Mouse (Mus musculus): Measurements from ENCODE around the gene Tnfrsf13b.
A peak's percentile ranks its signal among the peaks of the same experiment; 100 is the strongest.

Gene Tnfrsf13b

DNA sequence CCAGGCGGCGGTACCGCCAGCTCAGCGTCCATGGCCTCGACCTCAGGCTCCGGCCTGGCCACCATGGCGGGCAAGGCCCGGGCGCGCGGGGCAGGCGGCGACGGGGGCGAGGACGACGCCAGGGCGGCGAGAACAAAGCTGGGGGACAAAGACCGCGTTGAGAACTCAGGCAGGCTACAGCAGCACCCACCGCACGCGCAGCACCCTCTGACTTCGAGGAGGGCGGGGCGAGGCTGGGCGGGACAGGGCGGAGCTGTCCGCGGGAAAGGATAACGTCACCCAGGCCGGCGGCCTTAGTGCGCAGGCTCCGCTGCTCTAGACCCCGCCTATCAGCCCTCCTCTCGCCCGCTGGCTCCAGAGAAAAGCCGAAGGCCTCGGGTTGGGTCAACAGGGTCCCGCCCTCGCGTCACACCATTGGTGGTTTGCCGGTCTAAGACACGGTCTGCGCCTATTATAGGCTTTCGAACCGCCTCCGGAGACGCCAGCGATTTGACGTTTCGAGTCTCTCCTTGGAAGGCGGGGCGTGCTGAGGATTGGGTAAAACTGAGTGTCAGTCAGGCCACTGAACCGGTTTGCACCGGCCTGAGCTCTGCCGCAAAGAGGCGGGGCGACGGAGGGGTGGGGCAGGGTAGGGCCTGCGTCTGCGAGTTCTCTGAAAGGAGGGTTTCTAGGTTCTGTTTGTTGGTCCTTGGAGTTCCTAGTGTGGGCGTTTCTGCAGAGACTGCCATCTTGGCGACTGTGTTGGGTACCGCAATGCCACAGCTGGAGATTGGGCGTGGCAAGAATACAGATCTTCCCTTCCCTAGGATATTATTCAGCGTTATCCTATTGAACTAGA is 48.5 kb downstream of the Tnfrsf13b start, which contains the start of gene Usp22:
TSS of gene Usp22 (minus strand) at position 235 of the 838 bp plus-strand sequence.
- DNase-seq: peak; percentile 100

DNA sequence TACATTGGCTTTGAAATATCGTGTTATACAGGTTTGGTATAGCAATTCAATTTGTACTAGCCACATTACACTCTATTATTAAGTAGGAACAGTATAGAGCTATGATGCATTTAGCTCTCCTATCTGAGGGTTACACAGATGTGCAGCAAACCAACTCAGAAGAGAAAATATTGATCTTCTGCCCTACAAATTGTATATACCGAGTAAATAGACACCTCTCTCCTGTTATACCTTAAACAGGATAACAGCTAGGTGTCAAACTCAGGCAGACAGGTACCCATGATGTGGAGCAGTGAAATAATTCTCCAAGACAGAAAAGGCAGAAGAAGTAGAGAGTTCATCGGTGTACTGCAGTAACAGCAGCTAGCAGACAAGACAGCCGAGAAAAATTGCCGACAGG is 49.2 kb downstream of the Tnfrsf13b start:
- DNase-seq: no peak

DNA sequence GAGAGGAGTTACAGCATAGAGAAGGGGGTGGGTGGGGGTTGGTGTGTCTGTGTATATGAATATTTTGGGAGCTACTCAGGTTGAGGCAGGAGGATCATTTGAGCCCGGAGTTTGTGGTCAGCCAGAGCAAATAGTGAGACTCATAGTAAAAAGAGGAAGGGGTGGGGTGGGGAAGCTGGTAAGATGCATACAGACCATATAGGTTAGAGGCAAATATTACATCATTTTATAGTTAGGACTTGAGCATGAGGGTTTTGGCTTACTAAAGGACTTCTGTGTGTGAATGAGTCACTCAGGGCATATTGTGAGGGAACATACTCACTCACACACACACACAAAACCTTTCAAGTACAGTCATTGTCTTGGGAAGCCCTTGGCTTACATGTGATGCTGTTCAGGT is 49.8 kb downstream of the Tnfrsf13b start:
- DNase-seq: peak; percentile 83

DNA sequence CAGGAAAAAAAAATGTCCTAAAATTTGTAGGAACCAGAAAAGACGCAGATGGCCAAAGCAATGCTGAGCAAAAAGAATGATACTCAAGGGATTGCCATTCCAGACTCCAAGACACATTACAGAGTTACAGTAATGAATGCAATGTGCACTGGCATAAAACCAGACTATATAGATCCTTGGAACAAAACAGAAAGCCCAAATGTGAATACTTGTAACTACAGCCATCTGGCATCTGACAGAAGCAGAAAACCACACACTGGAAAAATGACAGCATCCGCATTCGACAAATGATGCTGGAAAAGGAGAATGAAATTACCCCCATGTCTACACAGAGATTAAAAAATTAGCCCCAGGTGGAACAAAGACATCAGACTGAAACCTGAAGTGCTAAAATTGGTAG is 53.8 kb downstream of the Tnfrsf13b start:
- DNase-seq: no peak

DNA sequence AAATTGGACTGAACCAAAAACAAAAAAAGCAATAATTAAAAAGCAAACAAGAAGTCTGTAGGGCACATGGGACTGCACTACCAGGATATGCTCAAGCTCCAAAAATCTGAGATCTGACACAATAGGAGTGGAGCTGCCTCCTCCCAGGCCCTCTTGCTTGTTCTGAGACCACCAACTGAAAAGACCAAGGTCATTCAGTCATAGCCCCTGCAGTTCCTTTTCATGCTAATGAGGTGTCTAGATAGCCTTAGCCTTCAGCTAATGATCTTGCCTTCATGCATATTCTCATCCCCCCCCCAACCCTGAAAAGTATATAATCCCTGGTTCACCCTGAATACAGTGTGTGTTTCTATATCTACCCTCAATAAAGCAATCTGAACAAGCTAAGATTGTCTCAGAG is 55.1 kb downstream of the Tnfrsf13b start:
- peak; percentile 39 for DNase-seq

DNA sequence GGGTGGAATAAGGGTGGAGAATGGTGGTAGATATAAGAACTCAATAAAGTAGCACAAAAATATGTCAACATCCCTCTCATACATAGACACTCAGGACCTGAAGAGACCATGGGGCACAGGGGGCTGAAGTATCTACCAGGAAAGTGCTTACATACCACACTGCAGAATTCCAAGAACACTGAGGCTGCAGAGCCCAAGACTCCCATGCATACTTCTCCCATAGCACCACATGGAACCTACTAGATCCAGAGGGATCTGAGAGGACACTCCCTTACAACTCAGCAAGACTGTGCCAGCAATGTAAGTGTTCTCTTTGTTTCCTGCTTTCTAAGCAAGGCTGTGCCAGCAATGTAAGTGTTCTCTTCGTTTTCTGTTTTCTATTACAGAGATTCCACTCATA is 57.3 kb downstream of the Tnfrsf13b start:
- DNase-seq: peak; percentile 51

GRCm38 (mm10) chr11:61190776-61191175 is 64.2 kb downstream of the Tnfrsf13b start:
- peak; percentile 68 for DNase-seq

DNA sequence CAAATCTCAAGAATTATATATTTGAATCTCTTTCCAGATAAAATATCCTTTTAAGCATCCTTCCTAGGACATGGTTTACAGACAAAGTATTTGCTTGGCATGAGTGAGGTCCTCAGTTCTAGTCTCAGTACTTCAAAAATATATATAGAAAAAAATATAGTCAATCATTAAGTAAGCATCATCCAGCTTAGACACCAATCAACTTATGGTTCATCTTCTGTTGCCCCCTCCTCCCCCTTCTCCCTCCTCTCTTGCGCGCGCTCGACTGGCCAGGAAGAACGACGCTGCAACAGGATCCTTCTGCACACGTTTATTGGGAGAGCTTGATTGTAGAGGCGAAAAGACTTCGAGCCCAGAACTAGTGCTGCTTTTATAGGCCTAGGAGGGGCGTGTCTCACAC is 65.6 kb downstream of the Tnfrsf13b start:
- peak; percentile 15 for DNase-seq

DNA sequence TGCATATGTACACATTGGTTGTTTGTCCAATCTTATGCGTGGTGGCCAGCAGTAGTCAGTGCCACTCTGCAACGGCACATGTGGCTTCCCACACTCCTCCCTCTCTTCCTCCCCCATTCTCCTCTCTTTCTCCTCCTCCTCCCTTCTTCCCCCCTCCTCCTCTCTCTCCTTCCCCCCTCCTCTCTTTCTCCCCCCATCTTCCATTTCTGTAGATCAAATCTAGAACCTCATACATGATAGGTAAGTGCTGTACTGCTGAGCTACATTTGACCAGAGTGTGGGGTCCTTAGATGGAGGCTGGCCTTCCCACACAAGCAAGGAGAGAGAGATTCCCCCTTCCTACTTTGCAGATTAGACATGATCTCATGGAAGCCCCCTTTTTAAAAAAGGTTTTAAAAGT is 66.2 kb downstream of the Tnfrsf13b start:
- DNase-seq: peak; percentile 18

DNA sequence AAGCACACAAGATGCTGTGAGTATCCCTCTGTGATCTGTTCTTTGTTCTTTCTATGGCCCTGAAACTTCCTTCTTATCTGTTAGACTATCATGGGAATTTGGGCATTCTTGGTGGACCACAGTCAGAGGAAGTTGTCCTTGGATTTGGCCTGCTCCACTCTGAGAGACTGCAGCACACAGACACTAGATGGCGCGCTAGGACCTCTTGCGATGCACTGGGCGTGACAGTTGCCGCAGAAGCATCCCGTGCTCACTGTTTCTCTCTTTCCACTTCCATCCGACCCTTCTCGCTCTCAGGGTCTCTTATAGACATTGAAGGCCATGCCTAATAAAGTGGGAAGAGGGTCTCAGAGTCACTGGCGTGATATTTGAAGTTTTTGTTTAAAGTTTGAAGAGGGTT is 66.8 kb downstream of the Tnfrsf13b start:
- peak; percentile 94 for DNase-seq

GRCm38 (mm10) chr11:61196616-61197353 is 70.2 kb downstream of the Tnfrsf13b start:
- peak; percentile 22 for DNase-seq

DNA sequence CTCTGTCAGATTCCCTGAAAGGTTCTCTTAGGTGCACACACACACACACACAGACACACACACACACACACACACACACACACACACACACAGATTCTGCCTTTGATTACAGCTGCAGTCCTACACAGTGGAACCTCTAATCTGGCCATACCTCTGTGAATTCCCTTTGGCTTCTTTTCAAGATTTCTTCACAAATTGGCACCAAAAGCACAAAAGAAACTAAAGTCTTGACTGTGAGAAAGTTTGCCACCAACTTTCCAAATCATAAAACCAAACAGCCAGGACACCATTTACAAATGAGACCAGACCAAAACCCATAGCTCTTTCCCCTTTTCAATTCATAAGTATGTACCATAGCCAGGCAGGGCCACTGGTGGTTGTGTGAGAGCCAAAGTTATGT is 71.4 kb downstream of the Tnfrsf13b start:
- DNase-seq: peak; percentile 11

Measured in heart, adult 11 months (tissue).